Mouse (Mus musculus) thymus, adult 2 months (tissue): Measurements from ENCODE around the gene Gm49333.

Source experiments
- CTCF ChIP-seq: fragments of 200-500 bp; IDR thresholded peaks from 2 replicates; pipeline ENCODE4 v1.5.1; 2012; ENCODE audit warnings: mild to moderate bottlenecking, control low read depth, low read length, moderate library complexity, borderline replicate concordance; ENCODE audit not compliant: control insufficient read depth, poor library complexity, insufficient read depth; ENCODE audit errors: extremely low read depth
- POLR2A ChIP-seq: fragments of 200-500 bp; IDR thresholded peaks from 2 replicates; pipeline ENCODE4 v1.6.1; 2012; ENCODE audit warnings: mild to moderate bottlenecking, low read length, control low read depth, moderate library complexity; ENCODE audit not compliant: control insufficient read depth, poor library complexity, insufficient read depth; ENCODE audit errors: extremely low read depth

- TF ChIP-seq CTCF (no peak), POLR2A (no peak)
Measured at GRCm38 (mm10) chr16:20691617-20692016, 80.2 kb downstream of the Gm49333 start.
